Mouse (Mus musculus): ENCODE results near the gene Cdc14a. TPM values are rescaled to one million over a fixed set of nuclear protein-coding genes. Genes with fewer than 3 reads are reported as not detected.

Cdc14a gene
- total RNA-seq, 2 experiments from 2014 or later: 17.9 to 19.3 TPM

- DNase-seq (ENCODE audit: low spot score in 2 of 2): no peak
Measured at GRCm38 (mm10) chr3:116226915-116227314, 196.9 kb downstream of the Cdc14a start.

Other genes with a start within 250 kb of the Cdc14a start
- under 1 TPM; 0.50 to 0.82 TPM for gene Gpr88, start 170.5 kb downstream of the Cdc14a start, total RNA-seq (2021)
- gene Rtca, start 84.2 kb upstream of the Cdc14a start, total RNA-seq (2021): 10 to 100 TPM; 44.0 to 44.6 TPM
- gene Dbt, start 89.0 kb upstream of the Cdc14a start, total RNA-seq (2021): 10 to 100 TPM; 48.8 to 57.3 TPM
- gene Lrrc39, start 138.9 kb upstream of the Cdc14a start, total RNA-seq (2021): 1 to 10 TPM; 2.7 to 3.6 TPM
- 10 to 100 TPM in 1 of 2 experiments, 1 to 10 TPM in 1; 9.4 to 10.0 TPM for gene Sass6, start 170.9 kb upstream of the Cdc14a start, total RNA-seq (2021)
- 10 to 100 TPM; 19.5 to 23.2 TPM for gene Trmt13, start 190.6 kb upstream of the Cdc14a start, total RNA-seq (2021)
- gene Mfsd14a, start 238.6 kb upstream of the Cdc14a start, total RNA-seq (2021): 10 to 100 TPM; 54.5 to 58.8 TPM

All from adrenal gland, postnatal 4 days (tissue).